Mouse (Mus musculus) MEL-GATA-1-ER (cell line): ENCODE results near the gene Ibtk.
"Not testable (repeated sequence)": the region's sequence is repeated elsewhere in the genome, so short reads cannot be mapped to it uniquely, and the experiment has no call there.

ENCODE experiments used
- DNase-seq: peaks from one replicate; pipeline ENCODE4 v3.0.0-alpha.2; 2012; ENCODE audit warnings: low read depth; ENCODE audit errors: extremely low read depth

Ibtk gene

DNA sequence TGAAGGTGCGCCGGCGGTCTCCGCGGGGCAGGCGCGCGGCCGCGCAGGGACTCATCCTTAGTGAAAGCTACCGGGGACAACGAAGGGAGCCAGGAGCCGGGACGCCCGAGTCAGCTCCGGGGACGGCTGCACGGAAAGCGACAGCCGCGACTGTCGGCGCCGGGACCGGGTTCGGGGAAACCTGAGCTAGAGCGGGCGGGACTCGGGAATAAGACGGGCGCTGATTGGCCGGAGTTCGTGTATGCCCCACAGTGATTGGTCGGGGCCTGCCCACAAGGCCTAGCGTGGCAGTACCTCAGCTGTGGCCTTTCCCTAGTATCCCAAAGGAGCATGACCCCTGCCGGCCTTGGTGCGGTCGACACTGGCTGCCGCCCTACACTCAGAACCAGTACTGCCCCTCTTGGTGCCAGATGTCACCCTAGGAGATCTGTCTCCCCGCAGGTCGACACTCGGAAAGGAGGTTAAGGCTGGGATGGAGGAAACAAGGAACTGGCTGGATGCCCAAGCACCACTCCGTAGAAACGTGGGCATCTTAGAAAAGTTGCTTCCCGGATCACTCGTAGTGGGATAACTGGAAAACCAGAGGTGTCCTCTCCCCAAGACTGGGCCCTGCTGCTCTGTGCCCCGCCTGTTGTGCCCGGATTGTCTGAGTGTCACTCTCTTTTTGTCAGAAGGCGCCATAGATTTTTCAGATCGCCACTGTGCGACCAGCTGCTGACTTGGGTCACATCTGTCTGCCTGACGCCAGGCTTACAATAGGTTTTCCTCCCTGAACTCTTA is at the start of gene Ibtk:
Gene Ibtk (minus strand): TSS at position 193 of the 780 bp plus-strand sequence.
- peak; percentile 85 for DNase-seq

DNA sequence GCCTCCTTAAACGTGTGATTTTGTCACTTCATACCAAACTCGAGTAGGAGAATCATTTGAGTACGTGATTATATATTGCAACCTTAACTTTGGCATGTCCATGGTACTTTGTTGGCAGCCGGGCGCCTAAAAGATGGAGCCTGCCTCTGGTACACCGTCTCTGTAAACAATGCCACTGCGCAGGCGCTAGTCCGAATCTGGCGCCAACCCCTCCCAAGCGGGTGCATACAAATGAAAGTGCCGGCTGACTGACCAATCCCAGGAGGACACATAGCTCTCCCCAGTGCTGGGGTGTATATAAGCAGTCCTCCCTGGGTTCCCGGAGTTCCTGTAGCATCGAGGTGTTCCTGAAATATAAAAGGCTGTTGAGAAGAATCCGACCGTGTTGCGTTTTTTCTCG is 42.4 kb upstream of the Ibtk start:
- not testable (repeated sequence) for DNase-seq

DNA sequence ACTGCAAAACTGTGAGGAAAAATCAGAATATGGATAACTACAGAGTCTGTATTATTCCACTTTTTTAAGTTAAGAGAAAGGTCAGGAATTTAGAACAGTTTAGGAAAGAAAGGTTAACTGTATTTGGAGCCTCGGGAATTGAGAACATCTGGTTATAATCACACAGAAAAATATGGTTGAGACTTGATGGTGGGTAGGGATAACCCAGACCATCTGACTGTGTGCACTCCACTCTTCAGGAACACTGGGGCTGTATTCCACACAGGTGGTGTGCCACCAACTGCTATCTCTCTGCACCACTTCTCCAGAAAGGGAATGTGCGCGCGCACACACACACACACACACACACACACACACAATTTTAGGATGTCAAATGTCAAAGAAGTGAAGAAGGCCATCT is 31.1 kb upstream of the Ibtk start:
- no peak for DNase-seq

DNA sequence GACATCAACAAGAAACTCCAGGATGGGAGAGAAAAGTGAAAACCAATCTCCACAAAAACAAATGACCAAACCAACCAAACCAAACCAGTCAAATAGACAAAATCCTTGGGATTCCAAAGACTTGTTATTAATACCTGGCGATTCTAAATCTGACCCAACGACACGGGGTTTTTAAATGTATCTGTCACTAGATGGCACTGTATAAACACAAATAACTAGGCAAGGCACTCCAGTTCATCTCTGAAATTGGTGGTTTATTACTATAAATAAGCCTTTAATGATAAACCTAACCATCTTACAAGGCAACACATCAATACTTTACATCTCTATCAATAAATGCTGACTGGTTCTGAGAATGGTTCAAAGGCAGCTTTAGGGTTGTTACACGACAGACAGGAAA is 30.3 kb upstream of the Ibtk start:
- DNase-seq: peak; percentile 12

DNA sequence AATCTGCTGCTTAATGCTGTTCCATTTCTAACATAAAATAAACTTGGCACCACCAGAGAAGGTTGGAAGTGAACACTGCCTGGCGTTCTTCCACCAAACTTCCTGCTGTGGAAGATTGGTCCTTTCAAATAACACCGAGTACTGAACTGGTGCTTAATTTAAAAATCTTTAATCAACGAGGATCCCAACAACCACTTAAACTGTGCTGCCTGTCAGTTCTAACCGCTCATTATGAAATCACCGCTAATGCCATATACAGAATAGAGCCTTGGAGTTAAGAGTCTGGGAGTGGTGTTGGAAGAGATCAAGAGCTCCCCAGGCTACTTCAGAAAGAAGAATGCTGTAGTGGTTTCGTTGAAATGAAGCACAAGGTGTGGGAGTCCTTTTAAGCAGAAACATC is 28.4 kb upstream of the Ibtk start:
- no peak for DNase-seq

DNA sequence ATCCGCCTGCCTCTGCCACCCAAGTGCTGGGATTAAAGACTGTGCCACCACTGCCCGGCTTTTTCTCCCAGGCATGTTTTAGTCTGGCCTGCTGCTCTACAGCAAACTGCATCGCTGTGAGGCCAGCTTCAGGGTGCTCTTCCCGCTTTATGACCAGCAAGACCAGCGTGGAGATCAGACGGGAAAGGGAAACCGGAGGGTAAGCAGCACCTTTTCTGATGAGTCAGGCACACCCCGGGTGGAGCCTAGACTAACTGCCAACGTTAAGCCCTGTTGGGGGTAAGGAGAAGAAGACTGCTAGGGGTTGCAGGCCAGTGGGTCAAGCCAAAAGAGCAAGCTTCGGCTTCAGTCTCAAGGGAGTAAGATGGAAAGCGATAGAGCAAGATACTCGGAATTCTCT is 23.1 kb upstream of the Ibtk start:
- no peak for DNase-seq

DNA sequence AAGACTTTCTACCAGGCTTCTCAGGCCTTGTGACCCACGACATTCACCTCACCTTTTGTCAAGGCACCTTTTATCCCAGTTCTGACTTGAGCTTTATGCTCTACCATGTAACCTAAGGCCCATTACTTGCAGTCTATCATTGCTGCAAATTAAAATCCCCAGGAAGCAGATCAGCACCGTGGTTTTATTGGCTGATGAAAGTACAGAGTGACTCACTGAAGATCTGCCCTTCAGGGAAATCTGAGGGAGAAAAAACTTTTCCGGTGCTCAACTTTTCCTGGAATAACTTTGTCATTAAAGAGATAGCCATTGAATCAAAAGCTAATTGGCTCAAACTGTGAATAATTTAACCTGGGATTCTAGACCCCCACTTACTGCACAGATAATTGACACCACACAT is 22.3 kb upstream of the Ibtk start:
- no peak for DNase-seq

DNA sequence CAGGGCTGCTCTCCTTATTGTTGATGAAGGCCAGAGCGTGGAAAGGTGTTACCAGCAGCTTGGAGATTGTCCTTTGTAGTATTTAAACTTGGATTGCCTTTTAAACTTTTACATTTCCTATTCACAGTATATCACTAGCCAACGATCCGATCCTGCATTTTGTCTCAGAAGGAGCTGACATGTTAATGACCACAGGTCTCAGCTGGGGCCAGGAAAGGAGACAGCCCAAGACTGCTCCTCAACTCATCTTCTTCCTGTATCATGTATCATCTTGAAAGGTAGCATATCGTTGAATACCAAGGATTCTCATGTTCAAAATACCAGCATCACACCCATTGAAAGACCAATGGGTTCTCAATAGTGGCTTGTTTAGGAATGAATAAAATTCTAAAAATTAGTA is 21.2 kb upstream of the Ibtk start:
- DNase-seq: no peak

DNA sequence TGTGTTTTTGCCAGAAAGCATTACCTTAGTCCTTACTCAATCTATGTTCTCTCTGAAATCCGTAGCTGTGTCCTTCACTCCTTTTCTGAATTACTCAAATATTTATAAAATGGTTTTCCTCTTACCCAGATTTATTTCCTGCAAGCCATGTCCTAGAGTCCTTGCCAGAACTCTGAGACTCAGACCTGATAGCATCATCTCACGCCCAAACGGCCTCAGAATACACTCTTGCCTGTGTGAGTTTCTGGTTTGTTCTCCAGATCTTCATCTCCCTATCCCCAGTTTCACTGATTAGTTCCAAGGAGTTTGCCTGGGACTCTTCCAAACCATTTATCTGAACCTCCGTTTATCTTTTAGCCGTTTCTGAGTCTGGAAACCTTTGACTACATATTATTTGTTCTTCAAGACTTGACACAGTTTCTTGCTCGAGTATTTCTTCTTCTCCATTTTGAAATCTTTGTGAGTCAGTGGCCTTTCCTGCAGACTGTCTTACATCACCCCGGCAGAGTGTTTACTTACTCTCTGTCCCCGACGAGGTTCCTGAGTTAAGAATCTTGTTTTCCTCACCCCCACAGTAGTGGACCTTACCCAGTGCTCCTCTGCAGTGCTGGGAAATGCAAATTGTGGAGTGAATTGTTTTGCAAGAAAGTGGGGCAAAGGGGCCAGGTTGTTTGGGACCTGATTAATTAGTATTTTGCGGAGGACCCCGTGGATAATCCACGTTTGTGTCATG is 20.1 kb upstream of the Ibtk start:
- no peak for DNase-seq

DNA sequence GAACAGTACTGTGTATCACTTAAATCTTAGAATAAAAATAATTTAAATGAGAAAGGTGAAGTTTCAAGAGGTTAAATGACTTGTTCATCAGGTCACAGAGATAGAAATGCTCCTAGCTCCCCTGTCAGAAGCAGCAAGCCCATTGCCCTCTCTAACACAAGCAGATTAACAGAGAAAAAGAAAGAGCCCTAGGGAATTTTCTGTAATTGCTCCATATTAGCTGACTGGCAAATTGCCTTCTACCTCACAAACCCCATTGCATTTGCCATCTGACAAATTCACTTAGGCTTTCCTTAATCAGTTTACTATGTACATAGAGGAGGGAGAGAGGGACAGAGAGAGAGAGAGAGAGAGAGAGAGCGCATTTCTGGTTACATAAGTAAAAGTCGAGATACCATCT is 18.1 kb upstream of the Ibtk start:
- no peak for DNase-seq

DNA sequence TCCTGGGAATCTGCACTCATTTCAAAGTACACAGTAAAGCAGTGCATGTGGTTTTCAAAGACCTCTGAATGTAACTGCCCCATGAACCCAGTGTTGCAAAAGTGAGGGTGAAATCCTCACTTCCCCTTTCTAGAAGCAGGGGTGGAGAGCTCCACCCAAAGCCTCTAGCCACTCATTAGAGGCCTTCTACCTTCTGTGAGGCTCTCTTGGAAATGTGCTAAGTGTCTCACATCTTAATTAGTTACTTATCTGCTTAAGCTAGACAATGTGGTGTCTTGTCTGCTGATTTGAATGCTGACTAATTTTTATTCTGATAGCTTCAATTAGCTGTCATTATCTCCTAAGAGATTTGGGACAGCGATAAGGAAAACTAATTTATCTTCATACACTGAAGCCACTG is 13.3 kb upstream of the Ibtk start:
- peak; percentile 24 for DNase-seq

DNA sequence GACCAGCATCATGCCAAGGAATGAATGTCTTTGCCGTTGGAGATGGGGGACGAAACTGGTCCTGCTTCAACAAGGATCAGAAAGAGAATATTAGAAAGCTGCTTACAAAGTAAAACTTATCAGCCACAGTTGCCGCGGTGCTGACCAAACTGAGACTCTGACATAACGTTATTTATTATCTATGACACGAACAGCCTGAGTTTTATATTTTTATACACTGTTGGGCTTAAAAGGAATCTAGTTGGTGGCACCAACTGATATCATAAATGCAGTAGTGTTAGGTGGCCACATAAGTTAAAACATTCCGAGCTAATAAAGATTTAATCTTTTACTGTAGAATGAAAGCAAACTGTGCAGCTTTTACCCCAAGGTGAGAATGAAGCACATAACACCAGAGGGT is 1.7 kb upstream of the Ibtk start:
- DNase-seq: peak; percentile 34

DNA sequence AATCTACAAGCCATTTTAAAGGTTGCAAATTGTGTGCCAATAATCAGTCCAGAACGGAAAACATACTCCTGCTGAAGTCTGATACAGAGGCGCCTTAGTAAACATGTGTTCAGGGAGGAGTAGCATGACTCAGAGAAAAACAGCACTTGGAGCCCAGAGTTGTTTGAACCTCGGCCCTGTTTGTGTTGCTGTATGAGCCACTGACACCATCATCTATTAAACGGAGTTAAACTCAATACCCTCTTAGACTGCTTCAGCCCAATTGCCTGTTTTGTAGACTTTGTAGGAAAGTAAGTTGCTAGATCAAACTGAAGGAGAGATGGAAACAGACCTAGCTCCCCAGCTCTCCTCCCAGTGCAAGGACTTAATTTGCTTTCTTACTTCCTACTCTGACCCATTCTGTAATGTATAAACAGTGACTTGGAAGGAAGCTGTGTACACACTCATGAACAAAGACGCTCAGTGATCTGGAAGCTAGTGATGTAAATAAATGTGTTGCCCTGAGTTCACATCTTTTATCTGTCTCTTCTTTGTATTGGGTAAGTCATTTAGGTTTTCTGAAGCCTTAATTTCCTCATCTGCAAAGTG is 882 bp upstream of the Ibtk start:
- peak; percentile 62 for DNase-seq

DNA sequence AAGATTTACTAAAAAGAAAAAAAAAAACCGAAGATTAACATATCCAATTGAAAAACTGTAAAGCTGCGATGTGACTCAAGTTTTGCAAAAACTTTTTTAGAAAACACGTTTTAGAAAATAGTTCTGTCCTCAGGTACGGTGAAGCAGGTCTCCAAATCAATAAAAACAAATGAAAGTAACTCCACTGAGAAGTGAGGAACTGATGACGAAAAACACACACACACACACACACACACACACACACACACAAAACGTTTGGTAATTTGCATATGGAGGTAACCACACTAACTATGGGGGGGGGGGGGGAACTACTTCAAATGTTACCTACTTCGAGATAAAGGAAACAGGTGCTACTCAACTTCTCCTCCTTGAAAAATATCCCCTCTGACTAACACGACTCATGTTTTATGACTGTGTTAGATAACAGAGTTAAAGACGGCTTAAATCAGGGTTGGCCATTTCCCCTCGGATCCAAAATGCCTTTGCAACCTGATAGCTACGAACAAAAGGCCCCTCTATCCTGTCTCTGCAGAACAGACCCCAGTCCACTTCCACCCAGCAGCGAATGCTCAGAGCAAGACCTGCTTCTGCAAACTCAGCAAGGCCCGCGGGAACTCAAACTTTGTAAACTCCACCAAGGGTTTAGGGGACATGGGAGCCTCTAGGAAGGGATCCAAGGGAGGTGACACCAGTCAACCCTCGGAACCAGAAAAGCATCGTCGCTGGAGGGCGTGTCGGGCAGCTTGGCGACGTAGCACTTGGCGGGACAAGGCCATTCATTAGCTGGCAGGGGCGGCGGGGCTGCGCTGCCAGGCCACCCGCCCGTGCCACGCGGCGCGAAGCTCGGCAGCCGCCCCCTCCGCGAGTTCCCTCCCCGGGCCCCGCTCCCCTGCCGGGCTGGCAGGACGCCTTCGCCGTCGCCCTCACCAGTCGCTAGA is 661 bp downstream of the Ibtk start:
- DNase-seq: peak; percentile 80

DNA sequence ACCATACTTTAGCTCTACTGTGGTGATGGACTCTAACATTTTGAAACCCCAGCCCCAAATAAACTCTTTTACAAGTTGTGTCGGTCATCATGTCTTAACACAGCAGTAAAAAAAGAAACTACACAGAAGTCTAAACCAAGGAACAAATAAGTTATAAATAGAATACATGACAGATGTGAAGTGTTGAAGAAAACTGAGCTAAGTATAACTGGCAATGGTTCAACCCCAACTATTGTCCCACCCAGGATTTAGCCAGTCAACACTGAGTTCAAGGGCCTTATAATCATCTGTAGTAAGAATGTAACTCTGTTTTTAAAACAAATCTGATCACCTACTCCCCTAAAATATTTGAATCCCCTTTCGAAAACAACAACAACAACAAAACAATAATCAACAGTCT is 3.6 kb downstream of the Ibtk start:
- DNase-seq: no peak

DNA sequence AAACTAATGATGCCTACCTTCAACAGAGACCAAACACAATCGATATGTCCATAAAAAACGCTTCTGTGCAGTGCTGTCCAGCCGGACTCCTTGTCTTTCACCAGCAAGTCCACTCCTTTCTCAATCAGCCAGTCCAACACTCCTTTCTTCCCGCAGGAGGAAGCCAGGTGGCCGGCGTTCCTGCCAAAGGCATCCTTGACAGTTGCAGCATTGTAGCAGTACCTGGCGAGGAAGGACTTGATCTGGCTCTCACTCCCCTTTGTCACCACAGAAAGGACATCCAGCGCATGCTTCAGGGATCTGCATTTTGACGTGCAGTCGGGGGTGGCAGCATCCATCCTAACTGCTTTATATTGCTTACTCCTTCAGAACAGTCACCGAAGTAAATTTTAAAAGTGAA is 5.8 kb downstream of the Ibtk start:
- no peak for DNase-seq

DNA sequence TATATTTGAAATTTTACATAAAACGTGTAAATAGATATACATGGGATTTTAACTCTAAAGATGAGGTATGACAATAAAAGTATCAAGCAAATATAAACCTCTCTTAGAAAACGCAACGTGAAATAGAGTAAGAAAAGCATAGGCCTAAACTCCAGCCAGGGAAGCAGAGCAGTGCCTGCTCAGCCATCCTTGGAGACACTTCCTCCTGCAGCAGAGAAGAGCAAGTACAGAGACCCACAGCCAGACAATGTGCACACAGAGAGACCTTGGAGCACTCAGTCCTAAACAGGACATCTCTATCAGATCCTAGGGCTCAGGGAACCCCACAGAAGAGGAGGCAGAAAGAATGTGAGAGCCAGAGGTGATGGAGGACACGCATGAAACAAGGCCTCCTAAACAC is 7.0 kb downstream of the Ibtk start:
- DNase-seq: no peak

DNA sequence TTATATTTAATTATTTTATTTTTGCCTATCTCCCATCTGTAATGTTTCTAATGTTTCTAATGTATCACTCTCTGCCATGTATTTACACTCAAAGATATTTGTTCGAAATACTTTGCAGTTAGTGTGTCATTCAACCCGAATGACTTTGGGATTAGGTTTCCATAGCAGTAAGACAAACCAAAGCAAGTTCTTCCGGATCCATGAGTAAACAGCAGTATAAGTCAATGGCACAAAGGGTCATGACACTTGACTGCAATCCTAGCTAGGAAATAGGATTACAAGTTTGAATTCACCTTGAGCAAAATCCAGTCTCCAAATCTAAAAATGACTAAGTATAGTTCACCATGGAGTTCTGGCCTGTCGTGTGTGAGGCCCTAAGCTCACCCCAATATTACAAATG is 9.9 kb downstream of the Ibtk start:
- no peak for DNase-seq

DNA sequence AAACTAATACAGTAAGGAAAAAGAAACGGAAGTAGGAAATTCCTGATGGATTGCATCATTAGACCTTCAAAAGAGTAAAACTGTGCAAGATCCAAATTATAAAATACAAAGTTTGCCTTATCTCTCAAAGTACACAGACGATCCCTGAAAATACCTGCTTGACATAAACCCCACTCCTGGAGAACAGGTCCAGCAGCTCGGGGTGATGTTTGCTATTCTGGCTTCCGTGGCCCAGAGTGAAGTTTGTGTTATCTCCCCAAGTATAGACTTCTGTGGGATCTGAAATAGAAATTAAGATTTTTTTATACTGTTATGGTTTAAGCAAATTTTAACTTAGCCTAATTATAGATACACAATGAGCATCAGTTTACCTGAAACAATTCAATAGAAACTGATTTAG is 14.3 kb downstream of the Ibtk start:
- DNase-seq: no peak

DNA sequence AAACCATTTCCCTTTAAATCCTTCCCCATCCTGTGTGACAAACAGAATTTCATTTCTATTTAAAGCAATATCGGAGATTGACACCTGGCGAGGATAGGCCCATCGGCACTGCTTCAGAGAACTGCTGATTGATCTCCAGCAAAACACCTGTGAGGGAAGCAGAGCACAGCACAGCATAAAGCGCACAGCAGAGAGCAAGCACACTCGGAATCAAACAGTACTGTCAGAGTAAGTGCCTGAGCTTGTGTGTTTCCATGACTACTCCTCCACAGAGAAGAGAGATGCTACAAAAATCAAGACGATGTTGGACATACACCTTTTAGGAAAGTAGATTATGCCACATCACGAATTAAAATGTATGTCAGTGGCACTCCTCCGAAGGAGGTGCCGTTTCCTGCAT is 25.1 kb downstream of the Ibtk start:
- DNase-seq: no peak

DNA sequence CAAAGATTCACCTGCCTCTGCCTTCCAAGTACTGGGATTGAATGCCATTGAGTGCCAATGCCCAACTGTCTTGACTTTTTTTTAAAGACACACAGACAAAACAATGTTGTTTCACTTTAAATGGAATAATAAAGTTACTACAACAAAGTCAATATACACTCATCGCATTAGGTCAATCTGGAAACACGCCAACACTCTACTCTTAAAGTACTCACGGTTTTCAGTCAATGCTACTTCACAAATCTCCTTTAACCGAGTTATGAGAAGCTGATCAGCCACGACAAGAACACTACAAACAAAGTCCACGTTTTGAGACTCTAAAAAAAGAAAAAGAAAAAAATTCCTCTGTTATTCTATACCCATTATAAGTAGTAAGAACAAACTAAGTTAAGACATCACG is 31.8 kb downstream of the Ibtk start:
- no peak for DNase-seq

DNA sequence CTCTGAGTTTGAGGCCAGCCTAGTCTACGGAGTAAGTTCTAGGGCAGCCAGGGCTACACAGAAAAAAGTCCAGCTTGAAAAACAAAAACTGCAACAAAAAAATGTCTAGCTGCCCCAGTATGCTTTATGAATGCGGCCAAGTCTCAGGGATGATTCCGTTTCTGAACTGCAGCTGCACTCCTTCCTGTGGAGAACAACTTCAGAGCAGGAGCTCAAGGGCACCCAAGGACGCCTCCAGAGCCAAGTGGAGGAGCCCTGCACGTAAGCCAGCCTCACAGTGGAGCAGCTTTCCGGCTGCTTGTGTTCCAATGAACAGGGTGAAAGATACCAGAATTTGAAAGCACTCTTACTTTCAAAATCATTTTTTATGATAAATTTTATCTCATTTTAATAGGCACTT is 41.8 kb downstream of the Ibtk start:
- no peak for DNase-seq
